Mouse (Mus musculus): ENCODE results near the gene Sncg.

GRCm38 (mm10) chr14:34378560-34379331 is 4.2 kb upstream of the Sncg start:
- TF ChIP-seq CTCF (IDR thresholded peaks at IDR 0.05; ENCODE audit: low read depth), result no peak
- TF ChIP-seq EP300 (IDR thresholded peaks at IDR 0.05; ENCODE audit: low read depth), result no peak
